Mouse (Mus musculus) lung, postnatal 36 days (tissue): Measurements from ENCODE around the gene Pan3.

Experiments used
- DNase-seq: peaks from one replicate; pipeline ENCODE4 v3.0.0; 2022; ENCODE audit warnings: mixed read lengths

The Pan3 gene

DNA sequence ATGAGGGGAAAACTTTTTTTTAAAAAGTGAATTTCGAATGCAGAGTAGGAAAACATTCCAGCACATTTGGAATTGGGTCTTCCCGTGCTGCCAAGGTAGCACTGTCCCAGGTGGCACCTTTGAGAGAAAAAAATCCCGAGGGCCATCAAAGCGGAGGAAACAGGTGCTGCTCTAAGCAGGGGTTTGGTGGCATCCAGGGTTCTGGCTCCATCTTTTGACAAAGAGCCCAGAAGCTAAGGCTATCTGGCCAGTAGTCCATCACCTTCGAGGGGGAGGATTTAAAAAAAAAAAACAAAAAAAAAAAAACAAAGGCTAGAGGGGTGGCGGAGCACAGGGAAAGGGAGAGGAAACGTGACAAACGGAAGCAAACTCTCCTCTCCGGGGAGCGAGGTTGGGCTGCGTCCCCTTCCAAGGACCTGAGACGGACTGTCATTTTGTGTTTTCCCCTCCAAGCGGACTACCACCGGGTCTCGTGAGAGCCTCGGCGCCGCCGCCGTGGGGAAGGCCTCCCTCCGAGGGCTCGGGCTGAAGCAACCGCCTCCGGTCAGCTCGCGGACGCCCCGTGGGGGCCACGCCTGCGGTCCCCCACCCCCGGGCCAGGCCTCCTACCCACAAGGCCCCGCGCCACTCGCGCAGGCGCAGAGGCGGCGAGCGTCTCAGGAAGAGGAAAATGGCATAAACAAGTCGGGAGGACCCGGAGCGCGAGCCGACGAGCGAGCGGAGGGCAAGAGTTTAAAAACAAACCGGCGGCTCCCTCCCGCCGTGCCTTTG is at the start of gene Pan3:
Gene Pan3 (plus strand): TSS at position 627 of the 771 bp plus-strand sequence.
- DNase-seq = peak; percentile 96

DNA sequence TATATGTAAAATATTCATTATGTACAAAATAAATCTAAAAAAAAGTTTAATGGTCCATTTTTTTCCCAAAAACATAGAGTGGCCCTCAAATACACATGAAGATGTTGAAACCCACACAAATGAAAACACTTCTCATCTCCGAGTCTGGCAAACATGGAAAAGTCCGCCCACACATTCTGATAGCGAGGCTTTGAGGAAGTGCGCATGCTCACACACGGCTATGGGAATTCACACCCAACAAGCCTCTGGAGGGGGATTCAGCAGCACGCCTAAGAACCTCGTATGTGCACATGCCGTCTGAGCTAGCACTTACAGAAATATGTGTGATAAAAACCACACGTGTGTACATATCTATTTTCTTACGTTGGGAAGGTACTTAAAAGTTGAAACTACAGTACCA is 48.6 kb upstream of the Pan3 start:
- DNase-seq = no peak

DNA sequence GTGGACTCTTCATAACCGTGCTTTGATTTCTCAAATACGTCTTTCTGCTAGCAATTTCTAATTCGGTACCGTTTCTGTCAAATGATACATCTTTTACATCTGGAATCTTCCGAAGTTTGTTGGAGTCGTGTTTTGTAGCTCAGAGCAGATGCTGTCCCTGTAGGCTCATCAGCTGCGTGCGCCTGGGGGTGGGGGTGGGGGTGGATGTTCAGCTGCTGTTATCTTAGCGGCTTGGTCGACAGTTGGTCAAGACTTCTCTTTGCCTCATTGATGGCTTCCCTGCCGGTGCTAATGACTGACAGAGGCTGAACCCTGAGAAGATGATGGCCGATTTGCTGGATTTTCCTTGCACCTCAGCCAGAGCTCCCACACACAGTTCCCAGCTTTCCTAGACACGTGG is 43.1 kb upstream of the Pan3 start:
- no peak for DNase-seq

DNA sequence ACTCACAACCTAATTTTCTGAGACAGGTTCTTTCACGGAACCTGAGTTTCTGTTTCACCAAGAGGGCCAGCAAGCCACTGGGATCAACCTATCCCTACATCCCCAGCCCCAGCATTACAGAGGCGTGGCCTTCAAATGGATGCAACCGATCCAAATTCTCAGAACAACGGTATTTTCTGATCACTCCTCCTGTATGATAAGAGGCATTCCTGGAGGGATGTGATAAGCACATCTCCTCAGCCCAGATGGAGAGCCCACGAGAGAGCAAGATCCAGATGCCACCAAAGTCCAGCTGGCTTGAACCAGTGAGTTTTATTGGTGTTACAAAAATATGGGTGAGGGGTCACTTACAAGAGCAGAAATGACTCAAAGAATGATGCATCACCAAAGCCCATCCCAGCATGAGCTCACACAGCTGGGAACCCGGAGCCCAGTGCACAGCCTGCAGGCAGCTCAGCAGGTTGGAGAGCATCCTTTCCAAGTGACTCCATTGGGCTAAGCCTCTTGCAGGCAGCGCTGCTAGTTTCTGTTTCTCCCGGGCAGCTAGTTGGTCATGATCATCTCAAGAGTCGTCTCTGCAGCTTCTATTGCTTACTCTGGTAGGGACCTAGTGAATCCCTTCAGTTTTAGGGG is 41.5 kb upstream of the Pan3 start:
- no peak for DNase-seq

DNA sequence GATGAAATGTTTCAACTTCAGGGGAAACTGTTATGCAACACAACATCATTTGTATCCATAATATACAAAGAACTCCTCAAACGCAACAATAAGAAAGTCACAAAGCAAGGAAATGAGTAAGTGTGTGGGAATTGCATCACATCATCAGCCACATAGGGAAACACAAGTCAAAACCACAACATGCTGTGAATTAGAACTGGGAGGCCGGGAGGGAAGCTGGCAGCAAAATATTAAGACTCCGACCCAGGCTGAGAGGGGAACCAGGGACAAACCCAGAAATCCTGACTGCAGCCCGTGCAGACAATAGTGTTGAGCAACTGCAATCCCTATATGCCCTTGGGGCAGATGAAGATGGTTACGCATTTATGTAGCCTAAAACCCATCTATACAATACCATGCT is 40.9 kb upstream of the Pan3 start:
- DNase-seq = peak; percentile 27

DNA sequence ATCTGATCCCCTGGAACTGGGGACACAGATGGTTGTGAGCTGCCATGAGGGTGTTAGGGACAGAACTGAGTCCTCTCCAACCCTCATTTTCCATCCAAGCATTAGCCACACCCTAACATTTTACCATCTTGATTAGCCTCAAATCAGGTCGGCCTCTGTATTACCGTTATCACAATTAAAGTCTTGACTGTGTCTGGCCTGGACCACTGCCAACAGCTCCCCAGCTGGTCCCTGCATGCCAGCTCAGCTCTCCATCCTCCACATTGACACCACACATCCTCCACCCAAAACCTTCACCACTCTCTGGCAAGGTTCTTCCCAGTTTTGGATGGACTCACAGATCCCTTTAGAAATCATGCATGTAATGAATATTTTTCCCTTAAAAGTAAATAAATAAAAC is 39.2 kb upstream of the Pan3 start:
- no peak for DNase-seq

DNA sequence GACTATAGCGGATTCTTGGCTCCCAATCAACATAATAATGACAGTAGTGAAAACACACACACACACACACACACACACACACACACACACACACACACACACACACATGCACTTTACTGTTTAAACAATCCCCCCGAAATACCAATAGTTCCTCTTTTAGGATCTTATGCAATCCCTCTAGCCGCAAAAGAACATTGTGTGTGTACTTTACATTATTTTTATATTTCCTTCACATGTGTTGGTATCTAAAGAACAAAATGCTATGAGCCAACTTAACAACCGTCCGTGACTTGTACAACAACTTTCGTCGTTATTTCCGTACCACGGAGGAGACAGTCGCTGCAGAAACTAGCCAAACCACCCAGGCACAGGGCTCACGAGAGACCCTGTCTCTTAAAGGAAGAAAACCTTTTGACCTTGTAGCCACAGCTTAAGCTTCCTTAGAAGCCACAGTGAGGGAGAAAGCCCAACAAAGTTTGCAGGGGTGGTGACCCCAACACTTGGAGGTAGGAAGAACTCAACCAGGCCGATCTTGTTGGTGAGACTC is 37.2 kb upstream of the Pan3 start:
- peak; percentile 7 for DNase-seq

DNA sequence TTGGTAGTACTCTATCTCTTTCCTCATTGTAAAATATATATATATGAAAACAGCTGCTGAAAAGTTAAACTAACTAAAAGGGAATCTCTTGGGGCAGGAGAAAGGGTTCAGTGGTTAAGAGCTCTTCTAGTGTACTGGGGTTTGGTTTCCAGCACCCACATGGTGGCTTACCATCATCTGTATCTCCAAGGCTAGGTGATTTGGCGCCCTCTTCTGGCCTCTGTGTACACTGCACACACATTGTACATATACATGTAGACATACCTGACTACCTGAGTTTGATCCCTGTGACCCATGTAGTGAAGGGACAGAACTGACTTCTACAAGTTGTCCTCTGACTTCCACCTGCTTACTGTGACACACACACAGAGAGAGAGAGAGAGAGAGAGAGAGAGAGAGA is 34.9 kb upstream of the Pan3 start:
- no peak for DNase-seq

DNA sequence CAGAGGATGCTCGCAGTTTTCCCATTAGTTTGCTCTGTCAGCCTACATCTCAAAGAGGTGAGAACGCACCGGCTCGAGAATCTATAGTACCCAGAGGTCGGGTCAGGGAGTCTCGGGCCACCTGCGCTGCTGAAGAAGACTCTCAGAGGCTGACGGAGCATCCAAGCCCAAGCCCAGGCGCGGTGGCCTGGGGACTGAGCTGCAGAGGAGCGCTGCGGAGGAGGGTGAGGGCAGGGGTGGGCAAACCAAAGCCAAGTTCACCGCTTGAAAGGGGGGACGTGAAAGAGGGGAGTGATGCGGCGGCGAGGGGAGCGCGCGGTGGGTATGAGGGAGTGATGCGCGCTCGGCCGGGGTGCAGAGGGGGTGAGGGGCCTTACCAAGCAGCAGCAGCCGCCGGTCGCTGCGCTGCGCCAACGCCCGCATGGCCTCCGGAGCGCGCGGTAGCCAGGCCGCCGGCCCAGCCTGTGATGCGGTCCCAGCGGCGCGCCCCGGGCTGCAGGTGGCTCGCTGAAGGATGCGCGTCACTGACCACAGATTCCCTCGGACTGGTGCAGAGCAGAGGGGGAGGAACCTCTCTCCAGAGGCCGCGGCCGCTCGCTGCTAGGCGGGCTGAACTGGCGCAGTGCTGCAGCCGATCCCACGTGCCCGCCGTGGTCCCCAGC is 30.0 kb upstream of the Pan3 start, which contains the start of gene Flt3:
Gene Flt3 (minus strand): TSS at position 647 of the 662 bp plus-strand sequence.
- DNase-seq = peak; percentile 24

DNA sequence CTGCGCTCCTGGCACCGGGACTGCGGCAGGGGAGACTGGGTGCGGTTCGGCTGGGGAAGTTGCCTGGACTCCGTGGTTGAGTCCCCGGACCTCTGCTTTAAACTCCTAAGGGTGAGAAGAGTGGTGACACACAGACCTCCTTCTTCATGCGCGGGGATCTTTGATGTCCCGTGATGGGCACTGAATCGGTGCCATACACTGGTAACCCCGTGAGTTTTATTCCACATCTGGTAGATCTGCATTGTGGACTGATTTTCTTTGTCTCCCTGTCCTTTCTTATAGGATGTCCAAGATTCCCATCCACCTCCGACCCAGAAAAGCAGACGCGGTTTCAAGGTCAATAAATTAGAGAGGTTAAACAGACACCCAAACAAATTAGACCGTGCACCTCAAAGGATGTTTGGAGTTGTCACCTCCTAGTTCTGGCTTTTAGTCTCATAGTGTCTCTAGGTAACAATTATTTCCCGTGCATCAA is 29.4 kb upstream of the Pan3 start:
- DNase-seq = no peak

DNA sequence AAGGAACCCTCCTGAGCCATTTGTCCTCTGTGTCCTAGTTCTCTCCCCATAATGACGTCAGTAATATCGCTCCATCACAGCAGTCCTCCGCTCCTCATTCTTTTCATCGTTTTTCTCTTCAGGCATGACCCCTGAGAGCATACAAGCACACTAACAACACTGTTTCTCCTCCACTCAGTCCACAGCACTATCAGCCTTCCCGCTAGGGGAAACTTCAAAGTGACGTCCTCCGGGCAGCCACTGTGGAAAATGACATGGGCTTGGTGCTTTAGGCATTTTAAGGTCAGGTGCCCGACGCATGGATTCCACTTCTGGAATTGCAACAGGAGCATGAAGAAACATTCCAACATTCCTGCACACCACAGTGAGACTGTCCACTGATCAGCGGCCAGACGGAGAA is 28.9 kb upstream of the Pan3 start:
- no peak for DNase-seq

DNA sequence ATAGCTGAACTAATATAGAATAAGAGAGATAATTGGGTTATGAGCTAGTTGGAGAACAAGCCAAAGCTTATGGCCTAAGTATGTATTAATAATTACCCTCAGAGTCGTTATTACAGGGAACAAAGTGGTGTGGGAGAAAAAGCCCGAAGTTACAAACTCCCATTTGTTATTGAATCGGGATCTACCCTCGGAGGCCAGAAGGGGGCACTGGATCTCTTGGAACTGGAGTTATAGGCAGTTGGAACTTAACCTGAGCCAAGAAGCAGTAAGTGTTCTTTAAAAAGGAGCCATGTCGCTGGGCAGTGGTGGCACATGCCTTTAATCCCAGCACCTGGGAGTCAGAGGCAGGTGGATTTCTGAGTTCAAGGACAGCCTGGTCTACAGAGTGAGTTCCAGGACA is 27.5 kb upstream of the Pan3 start:
- DNase-seq = peak; percentile 78

DNA sequence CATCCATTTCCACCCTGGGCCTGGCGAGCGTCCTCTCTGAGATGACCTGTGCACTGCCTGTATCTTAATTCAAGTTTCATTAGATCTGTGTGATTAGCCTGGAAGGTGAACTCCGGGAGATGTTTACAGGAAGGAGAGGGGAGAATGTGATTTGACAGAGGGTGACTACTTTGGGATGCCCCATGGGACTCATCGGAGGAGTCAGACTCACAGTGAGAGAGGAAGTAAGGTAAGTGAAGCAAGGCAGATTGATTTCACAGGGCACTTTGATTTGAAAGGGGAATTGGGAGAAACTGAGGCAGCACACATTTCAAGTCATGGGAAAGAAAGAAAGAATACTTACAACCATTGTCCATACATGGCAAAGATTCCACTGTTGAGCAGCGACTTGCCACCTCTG is 23.8 kb upstream of the Pan3 start:
- no peak for DNase-seq

DNA sequence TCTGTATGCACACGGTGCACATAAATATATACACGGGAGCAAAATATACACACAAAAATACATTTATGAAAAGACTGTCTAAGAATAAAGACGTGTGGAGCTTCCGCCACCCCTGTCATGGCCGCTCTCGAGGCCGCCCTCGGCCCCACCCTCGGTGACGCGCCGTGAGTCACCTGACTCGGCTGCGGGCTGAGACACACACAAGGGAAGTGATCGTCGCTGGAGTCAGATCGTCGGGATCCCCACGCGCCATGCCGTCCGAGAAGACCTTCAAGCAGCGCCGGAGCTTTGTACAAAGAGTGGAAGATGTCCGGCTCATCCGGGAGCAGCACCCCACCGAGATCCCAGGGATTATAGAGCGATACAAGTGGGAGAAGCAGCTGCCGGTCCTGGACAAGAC is 21.2 kb upstream of the Pan3 start:
- DNase-seq = peak; percentile 44

DNA sequence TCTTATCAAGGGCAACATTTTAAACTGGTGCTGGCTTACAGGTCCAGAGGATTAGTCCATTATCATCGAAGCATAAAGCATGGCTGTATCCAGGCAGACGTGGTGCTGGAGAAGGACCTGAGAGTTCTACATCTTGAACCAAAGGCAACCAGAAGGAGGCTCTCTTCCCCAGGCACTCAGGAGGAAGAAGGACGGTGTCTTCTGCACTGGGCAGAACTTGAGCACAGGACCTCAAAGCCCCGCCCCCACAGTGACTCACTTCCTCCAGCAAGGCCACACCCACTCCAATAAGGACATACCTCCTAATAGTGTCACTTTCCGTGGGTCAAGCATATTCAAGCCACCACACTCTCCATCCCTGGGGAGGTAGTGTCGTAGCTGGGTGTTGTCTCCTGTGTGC is 19.4 kb upstream of the Pan3 start:
- no peak for DNase-seq

DNA sequence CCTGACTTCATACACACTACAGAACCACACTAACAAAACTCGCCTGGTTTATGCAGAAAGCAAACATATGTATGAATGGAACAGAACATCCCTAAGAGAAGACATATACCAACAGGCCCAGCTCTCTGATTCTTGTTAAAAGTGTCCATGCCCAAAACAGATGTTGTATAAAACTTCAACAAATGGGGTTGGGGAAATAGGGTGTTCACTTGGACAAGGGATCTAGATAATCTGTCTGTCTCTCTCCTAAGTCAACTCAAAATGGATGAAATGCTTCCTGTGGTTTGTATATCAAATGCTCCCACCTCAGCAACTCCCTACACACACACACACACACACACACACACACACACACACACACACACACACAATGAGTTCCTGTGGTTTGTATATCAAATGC is 12.0 kb upstream of the Pan3 start:
- DNase-seq = no peak

DNA sequence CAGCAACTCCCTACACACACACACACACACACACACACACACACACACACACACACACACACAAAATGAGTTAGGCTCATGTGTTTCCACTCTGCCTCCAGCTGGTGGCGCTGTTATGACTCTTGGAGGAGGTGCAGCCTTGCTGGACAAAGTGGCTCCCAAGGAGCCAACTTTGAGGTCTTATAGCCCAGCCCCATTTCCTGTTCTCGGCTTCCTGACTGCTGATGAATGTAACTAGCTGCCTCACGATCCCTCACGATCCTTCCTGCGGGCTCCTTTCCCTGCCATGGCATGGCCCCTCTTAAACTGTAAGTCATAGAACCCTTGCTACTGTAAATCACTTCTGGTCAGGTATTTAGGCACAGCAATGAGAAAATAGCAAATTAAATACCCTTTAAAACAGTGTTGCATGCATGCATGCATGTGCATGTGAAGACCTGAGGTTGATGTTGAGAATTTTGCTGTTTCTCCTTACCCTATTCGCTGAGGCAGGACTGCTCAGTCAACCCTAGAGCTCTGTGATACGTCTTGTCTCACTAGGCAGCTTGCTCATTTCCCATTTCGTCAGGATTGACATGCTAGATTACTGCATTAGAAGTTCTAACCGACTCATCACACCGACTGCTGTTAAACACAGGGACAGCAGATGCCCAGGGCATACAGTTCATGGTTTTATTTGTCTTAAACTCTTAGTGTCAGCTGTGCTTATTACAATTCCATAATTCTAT is 11.4 kb upstream of the Pan3 start:
- DNase-seq = peak; percentile 57

DNA sequence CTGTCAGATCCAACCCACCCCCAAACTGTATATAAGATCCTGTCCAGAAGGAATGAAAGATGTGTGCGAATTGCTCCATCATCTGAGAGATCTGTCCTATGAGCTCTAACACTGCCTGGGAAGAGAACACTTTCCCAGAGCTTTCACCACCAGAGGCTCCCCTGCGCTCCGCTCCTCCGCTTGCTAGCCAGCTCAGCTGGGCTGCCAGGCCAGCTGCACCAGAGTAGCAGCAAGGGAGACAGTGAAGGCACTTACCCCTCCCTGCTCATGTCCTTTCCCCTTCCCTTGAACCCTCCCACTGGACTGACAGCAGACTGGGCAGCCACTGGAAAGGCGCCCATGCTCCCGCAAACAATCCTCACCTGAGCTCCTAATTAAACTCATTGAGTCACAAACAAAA is 6.3 kb upstream of the Pan3 start:
- DNase-seq = no peak

DNA sequence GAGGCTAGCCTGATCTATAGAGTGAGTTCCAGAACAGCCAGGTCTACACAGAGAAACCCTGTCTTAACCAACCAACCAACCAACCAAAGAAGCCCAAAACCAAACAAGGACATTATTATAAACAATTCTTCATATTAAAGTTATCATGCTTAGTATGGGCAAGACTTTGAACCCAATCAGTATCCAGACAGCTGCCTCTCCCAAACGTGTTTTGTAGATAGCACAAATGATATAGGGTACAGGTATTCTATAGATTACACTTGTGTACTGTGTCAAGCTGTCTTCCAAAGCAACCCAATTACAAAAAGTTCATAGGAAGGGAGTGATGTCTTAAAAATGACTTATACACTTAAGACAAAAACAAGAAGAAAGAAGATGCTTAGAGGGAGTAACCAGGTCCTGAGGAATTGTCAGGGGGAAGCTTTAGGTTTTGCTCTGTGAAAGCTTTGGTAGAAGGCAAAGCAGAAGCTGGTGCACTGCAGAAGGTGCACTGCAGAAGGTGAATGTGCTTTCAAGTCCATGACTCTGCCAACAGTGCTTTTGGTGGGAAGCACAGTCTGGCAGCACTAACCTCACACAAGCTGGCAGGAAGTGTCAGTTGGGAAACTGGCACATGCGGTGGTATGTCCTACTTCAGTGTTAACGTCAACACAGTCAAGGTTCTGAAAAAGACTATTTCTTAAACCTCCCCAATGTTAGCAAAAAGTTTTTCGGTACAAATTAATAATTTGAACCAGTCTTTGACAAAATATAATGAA is 3.7 kb upstream of the Pan3 start:
- DNase-seq = no peak

DNA sequence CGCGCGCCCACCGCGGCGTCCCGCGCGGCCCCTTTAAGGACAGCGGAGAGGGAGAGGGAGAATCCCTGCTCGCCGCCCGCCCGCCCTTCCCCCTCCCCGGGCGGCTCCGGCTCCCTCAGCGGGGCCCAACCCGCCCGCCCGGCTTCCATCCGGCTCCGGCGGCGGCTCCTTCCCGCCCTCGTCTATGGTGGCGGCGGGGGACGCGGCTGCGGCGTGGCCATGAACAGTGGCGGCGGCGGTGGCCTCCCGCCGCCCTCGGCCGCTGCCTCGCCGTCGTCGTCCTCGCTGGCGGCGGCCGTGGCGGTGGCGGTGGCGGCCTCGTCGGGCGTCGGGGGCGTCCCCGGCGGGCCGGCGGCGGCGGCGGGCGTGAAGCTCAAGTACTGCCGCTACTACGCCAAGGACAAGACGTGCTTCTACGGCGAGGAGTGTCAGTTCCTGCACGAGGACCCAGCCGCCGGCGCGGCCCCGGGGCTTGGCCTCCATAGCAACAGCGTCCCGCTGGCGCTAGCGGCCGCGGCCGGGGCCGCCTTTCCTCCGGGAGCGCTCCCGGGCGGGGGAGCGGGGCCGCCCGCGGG is 487 bp downstream of the Pan3 start:
- DNase-seq = peak; percentile 44

DNA sequence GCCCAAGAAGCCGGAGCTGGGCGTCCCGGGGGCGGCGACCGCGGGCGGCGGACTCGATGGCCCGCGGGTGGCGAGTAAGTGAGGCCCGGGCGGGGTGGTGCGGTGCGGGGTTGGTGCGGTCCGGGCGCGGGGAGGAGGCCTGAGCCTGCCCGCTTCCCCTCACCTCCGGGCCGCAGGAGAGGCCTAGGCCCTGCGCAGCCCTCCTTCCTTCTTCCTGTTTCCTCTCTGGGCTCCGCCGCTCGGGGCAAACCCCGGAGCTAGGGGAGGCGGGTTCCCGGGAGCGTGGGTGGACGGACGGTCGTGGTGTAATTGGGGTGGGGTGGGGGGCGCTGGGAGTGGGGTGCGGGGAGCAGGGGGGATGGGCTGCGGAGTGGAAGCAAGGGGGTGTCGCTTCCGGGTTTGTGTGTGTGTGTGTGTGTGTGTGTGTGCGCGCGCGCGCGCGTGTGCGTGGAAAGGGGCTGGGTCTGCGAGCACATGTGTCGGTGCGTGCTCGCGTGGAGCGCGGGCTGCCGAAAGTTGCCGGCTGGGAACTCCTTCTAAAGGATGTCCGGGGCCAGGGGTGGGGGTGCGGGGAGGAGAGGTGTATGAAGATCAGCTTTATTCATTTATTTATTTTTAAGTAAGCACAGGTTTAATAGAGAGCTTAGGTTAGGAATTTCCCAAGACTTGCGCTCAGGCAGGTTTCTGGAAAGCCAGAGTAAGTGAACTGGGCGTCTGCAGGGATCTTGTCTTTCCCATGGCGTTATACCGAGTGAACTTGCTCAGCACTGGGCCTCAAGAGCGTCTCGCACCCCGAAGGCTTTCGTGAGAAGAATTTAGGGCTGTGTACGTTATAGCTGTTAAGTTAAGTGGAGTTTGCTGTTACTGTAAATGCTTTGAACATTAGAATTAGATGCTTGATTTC is 1.2 kb downstream of the Pan3 start:
- DNase-seq = peak; percentile 86
